Mouse (Mus musculus) regulatory T cell (primary cell): ENCODE measurements around the gene Ss18l1.

ENCODE experiments used
- in situ Hi-C: fragments of 300-600 bp; cut with MboI, MseI; formaldehyde crosslinking; loops from one replicate; pipeline ENCODE4 v1.15.1; 2025; ENCODE audit warnings: high pct_unique_total_duplicates

The Ss18l1 gene

GRCm38 (mm10) chr2:180117485-180118194, 75.3 kb downstream of the Ss18l1 start:
- in situ Hi-C loops, result no loop called here

- in situ Hi-C loops, result no loop called here
Measured at GRCm38 (mm10) chr2:180118661-180119438, 76.5 kb downstream of the Ss18l1 start, which contains the start of gene Osbpl2. TSS of gene Osbpl2 (plus strand) at chr2:180119306.
